Mouse (Mus musculus): ENCODE results near the gene Tmem44. TPM values are rescaled to one million over a fixed set of nuclear protein-coding genes. Genes with fewer than 3 reads are reported as not detected.

Gene Tmem44
- polyA plus RNA-seq (2017; shearing (Covaris generic)): 0.38 TPM

GRCm38 (mm10) chr16:30550748-30551192 is at the start of gene Tmem44:
Gene Tmem44, minus strand, starts transcription at chr16:30550842.

DNA sequence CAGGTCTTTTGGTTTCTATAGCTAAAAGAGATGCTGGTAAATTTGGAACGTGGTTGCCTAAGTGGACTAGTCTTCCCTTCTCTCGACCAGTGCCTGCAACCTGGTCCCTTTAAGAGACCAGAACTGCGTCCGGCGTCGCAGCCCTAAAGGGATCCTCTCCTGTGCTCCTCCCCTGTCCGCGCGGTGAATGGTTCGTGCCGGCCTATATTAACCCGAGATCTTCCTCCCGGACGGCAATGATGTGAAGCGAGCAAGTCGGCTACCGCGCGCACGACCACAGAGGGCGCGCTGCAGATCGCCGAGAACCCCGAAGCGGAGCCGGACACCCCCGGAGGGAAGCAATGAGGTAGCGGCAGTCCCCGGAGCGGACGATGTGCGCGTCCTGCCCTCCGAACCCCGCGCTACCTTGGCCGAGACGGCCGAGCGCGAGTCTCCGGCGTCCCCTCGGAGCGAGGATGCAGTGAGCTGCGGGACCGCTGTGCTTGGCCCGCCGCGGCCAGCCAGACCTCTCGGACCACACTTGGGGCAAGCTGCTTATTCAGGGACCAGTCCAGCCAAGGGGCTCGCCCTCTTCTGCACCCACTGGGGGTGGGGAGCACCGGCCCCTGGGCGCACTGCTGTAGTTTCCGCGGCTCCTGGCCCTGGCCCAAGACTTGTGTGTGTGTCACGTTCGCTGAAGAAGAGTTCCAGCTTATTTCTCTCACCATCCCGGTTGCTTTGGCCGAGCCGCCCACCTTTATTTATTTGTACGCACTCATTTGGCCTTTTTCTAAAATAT is 49.0 kb upstream of the Tmem44 start, which contains the start of gene Fam43a:
Gene Fam43a (plus strand): TSS at position 233 of the 778 bp plus-strand sequence.

DNA sequence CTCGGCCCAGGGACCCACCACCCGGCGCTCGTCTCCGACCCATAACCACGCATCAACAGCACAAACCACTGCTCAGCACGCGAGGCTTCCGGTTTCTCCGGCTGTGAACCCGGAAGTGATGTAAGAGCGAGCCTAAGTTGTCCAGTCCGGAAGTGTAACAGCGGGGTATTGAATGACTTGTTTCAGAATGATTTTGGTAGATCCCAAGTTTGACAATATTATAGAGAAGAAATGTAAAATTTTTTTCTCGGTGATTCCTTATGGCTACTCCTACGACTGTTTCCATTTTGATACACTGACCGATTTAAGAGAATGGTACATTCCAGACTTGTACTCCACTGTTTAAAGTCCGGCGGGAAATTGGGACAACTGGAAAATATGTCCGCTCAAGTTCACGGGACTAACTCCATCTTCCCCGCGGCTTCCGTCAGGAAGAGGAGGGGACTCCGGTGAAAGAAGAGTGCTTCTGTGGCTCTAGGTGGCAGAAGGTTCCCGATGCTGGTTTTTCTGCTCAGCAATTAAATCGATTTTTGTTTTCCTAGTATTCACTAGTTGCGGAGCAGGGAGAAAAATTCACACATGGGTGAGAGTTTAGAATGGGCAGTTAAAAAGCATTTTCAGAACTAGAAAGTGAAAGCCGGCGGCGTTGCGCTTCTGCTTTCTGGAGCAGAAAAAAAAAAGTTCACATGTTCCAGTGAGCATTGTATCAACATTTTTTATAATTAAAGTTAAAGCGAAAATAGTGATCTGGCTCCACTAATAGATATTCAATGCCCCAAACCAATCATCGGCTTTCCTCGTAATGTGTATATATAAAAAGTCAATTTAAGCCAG is 37.1 kb upstream of the Tmem44 start, which contains the start of gene Lsg1:
Gene Lsg1 (minus strand): TSS at position 99 of the 834 bp plus-strand sequence.

Other genes starting within 250 kb of the Tmem44 start
- gene Gp5, start 240.1 kb downstream of the Tmem44 start, polyA plus RNA-seq (2017; shearing (Covaris generic)): 0.74 TPM
- gene Atp13a3, start 144.9 kb downstream of the Tmem44 start, polyA plus RNA-seq (2017; shearing (Covaris generic)): 60.6 TPM
- gene Lsg1, start 36.8 kb upstream of the Tmem44 start, polyA plus RNA-seq (2017; shearing (Covaris generic)): 81.9 TPM
- gene Fam43a, start 48.9 kb upstream of the Tmem44 start, polyA plus RNA-seq (2017; shearing (Covaris generic)): 6.1 TPM

All from effector memory CD4-positive, alpha-beta T cell, adult 7 months (primary cell).